Mouse (Mus musculus) midbrain, embryonic 14.5 days (tissue): Measurements from ENCODE around the gene Gm14295. TPM values are rescaled to one million over a fixed set of nuclear protein-coding genes. Genes with fewer than 3 reads are reported as not detected.
A peak's percentile ranks its signal among the peaks of the same experiment; 100 is the strongest.
"Not testable (repeated sequence)": the region's sequence is repeated elsewhere in the genome, so short reads cannot be mapped to it uniquely, and the experiment has no call there.

Experiments
- ATAC-seq: fragments of 200-750 bp; cut with Nextera tagmentation; 2 replicates; pipeline ENCODE4 v1.8.0; 2017; ENCODE audit warnings: moderate number of reproducible peaks, moderate library complexity; ENCODE audit not compliant: low FRiP score, low TSS enrichment
- DNase-seq: peaks from one replicate; pipeline ENCODE4 v3.0.0-alpha.2; 2015
- H3K27ac ChIP-seq: fragments of 300-500 bp; sonication (generic); replicated peaks from 2 replicates; pipeline ENCODE4 v1.5.1; 2014; ENCODE audit warnings: mild to moderate bottlenecking, low read depth, low read length, moderate library complexity
- H3K27me3 ChIP-seq: fragments of 300-500 bp; sonication (generic); 2 replicates; pipeline ENCODE4 v1.6.1; 2014; ENCODE audit warnings: low read length, control low read depth, mixed read lengths; ENCODE audit not compliant: control insufficient read depth, insufficient read depth
- H3K36me3 ChIP-seq: fragments of 300-500 bp; sonication (generic); 2 replicates; pipeline ENCODE4 v1.6.1; 2014; ENCODE audit warnings: low read length, control low read depth; ENCODE audit not compliant: control insufficient read depth, insufficient read depth
- H3K4me1 ChIP-seq: fragments of 300-500 bp; sonication (generic); 2 replicates; pipeline ENCODE4 v1.6.1; 2014; ENCODE audit warnings: mild to moderate bottlenecking, antibody characterized with exemption, low read length, control low read depth; ENCODE audit not compliant: control insufficient read depth, insufficient read depth
- H3K4me2 ChIP-seq: fragments of 300-500 bp; sonication (generic); 2 replicates; pipeline ENCODE4 v1.6.1; 2014; ENCODE audit warnings: mild to moderate bottlenecking, low read length, moderate library complexity
- H3K4me3 ChIP-seq: fragments of 300-500 bp; sonication (generic); replicated peaks from 2 replicates; pipeline ENCODE4 v1.5.1; 2014; ENCODE audit warnings: low read depth, low read length
- H3K9ac ChIP-seq: fragments of 300-500 bp; sonication (generic); replicated peaks from 2 replicates; pipeline ENCODE4 v1.6.1; 2014; ENCODE audit warnings: mild to moderate bottlenecking, low read length, moderate library complexity
- H3K9me3 ChIP-seq: fragments of 300-500 bp; sonication (generic); 2 replicates; pipeline ENCODE4 v1.6.1; 2016; ENCODE audit warnings: low read length, control low read depth, mixed read lengths; ENCODE audit not compliant: control insufficient read depth
- WGBS: fragments of 180-500 bp; shearing (Covaris S2); extraction: QIAGEN DNeasy Blood & Tissue Kit; methylation state at CpG from one replicate; pipeline ENCODE4 v1.1.7; 2014; 5-methylcytosine and 5-hydroxymethylcytosine counted together
- polyA plus RNA-seq: library from polyadenylated mRNA; unstranded; fragments of >200 nt; fragmentation: Nextera tagmentation; extraction: Ambion mirVana; gene quantifications from 2 replicates; pipeline ENCODE4 v1.2.1, GENCODE M21; 2014

Gm14295 gene
- polyA plus RNA-seq: 8.0 and 9.4 TPM in 2 replicates

- H3K4me1 ChIP-seq, H3K27me3 ChIP-seq, ATAC-seq, H3K9me3 ChIP-seq, DNase-seq, H3K9ac ChIP-seq, H3K27ac ChIP-seq, H3K36me3 ChIP-seq: not testable (repeated sequence)
- peak within 1 kb of the TSS; percentile 33 for H3K4me2 ChIP-seq
- WGBS: no CpG with 5 or more reads among the region's 6 CpGs
- peak within 1 kb of the TSS; percentile 35 for H3K4me3 ChIP-seq
Observed at GRCm38 (mm10) chr2:176798312-176798711, at the start of gene Gm14295. Gene Gm14295, plus strand, starts transcription at chr2:176798612.

- not testable (repeated sequence) for H3K4me1 ChIP-seq, DNase-seq, H3K9ac ChIP-seq, H3K36me3 ChIP-seq, H3K27me3 ChIP-seq, H3K27ac ChIP-seq, ATAC-seq, H3K9me3 ChIP-seq
- Histone ChIP-seq H3K4me3 (peak overlapping the region; percentile 35), H3K4me2 (peak overlapping the region; percentile 33)
- 21% methylated on average over 14 of the region's 15 CpGs for WGBS
Observed at GRCm38 (mm10) chr2:176798785-176799184, 373 bp downstream of the Gm14295 start.

- not testable (repeated sequence) for H3K9me3 ChIP-seq, H3K4me2 ChIP-seq, ATAC-seq, H3K36me3 ChIP-seq, H3K4me3 ChIP-seq, H3K27me3 ChIP-seq, H3K9ac ChIP-seq, H3K4me1 ChIP-seq, DNase-seq, H3K27ac ChIP-seq
- WGBS: 100% methylated on average over 1 of the region's 3 CpGs
Observed at GRCm38 (mm10) chr2:176830840-176831239, 32.4 kb downstream of the Gm14295 start, which contains the start of gene Gm14408. Gene Gm14408, plus strand, starts transcription at chr2:176831140.

Other genes starting within 250 kb of the Gm14295 start
- 17.7 and 35.2 TPM in 2 replicates for gene Gm14308, start 162.3 kb upstream of the Gm14295 start, polyA plus RNA-seq
- 9.9 and 11.8 TPM in 2 replicates for gene Zfp973, start 128.1 kb upstream of the Gm14295 start, polyA plus RNA-seq
- gene Gm14305, start 90.3 kb upstream of the Gm14295 start, polyA plus RNA-seq: 41.8 and 42.4 TPM in 2 replicates
- gene Gm14408, start 32.5 kb downstream of the Gm14295 start, polyA plus RNA-seq: not detected in 2 replicates
- gene Gm14296, start 129.2 kb downstream of the Gm14295 start, polyA plus RNA-seq: 13.4 and 15.5 TPM in 2 replicates
- 7.1 and 7.2 TPM in 2 replicates for gene Gm14419, start 202.3 kb downstream of the Gm14295 start, polyA plus RNA-seq